Mouse (Mus musculus) layer of hippocampus, adult 11-12 months (tissue): ENCODE measurements at regions not wholly inside any gene's neighbourhood (a gene's known extent, or its start where the extent isn't known, plus 50 kb on each side); places are given as distances from the start of the nearest gene placed in this dataset.

ENCODE experiments used
- DNase-seq: peaks from one replicate; pipeline ENCODE4 v3.0.0; 2022; ENCODE audit warnings: low spot score

GRCm38 (mm10) chr17:41525101-41525500 lies 590.3 kb upstream of the Cenpq start:
- DNase-seq: no peak

- DNase-seq: no peak
Observed at GRCm38 (mm10) chr17:41512041-41512440, 577.2 kb upstream of the Cenpq start.

GRCm38 (mm10) chr17:41505000-41505399 lies 570.2 kb upstream of the Cenpq start:
- peak; percentile 7 for DNase-seq
